Mouse (Mus musculus) left cerebral cortex, adult 8-10 months (tissue): ENCODE data around the gene Gm11541. TPM values are rescaled to one million over a fixed set of nuclear protein-coding genes. Genes with fewer than 3 reads are reported as not detected.

Experiments used
- total RNA-seq, 4 experiments: library from RNA; stranded (reverse); gene quantifications; 2 replicates each; pipeline ENCODE4 v1.2.4; 2022

Gm11541 gene
- total RNA-seq, 4 experiments from 2014 or later, result not detected

Other genes with a start within 250 kb of the Gm11541 start
- gene Cacna1g, start 230.3 kb downstream of the Gm11541 start, total RNA-seq, result 10 to 100 TPM; 58.2 to 71.7 (median 64.6) TPM
- 1 to 10 TPM in 1 of 4 experiments, under 1 TPM in 1, not detected in 2; 0.35 to 1.4 TPM for gene Spata20, start 218.3 kb downstream of the Gm11541 start, total RNA-seq
- gene Epn3, start 204.5 kb downstream of the Gm11541 start, total RNA-seq, result 1 to 10 TPM; 1.1 to 3.7 (median 2.6) TPM
- 1 to 10 TPM; 3.6 to 7.2 (median 5.6) TPM for gene Mycbpap, start 182.8 kb downstream of the Gm11541 start, total RNA-seq
- gene Rsad1, start 155.2 kb downstream of the Gm11541 start, total RNA-seq, result 10 to 100 TPM; 13.8 to 19.5 (median 16.1) TPM
- gene Chad, start 139.5 kb downstream of the Gm11541 start, total RNA-seq, result under 1 TPM in 1 of 4 experiments, not detected in 3; 0.44 TPM
- 10 to 100 TPM; 16.8 to 19.7 (median 18.8) TPM for gene Acsf2, start 102.6 kb downstream of the Gm11541 start, total RNA-seq
- 10 to 100 TPM; 84.0 to 91.2 (median 86.3) TPM for gene Lrrc59, start 74.7 kb downstream of the Gm11541 start, total RNA-seq
- gene Mrpl27, start 50.7 kb downstream of the Gm11541 start, total RNA-seq, result 10 to 100 TPM; 62.7 to 75.7 (median 69.0) TPM
- under 1 TPM in 1 of 4 experiments, not detected in 3; 0.19 TPM for gene Eme1, start 50.5 kb downstream of the Gm11541 start, total RNA-seq
- gene Xylt2, start 27.0 kb downstream of the Gm11541 start, total RNA-seq, result 10 to 100 TPM; 25.9 to 27.8 (median 26.7) TPM
- gene Cdc34b, start 37.3 kb upstream of the Gm11541 start, total RNA-seq, result under 1 TPM in 2 of 4 experiments, not detected in 2; 0.27 to 0.51 TPM
- gene Tmem92, start 78.2 kb upstream of the Gm11541 start, total RNA-seq, result not detected
- gene Col1a1, start 231.7 kb upstream of the Gm11541 start, total RNA-seq, result 10 to 100 TPM in 1 of 4 experiments, 1 to 10 TPM in 3; 7.0 to 10.2 (median 8.0) TPM